Mouse (Mus musculus) stomach, postnatal 0 days (tissue): ENCODE measurements around the gene 5430427O19Rik.

Experiments used
- CTCF ChIP-seq: IDR thresholded peaks from 2 replicates; pipeline ENCODE4 v1.5.1; 2016; ENCODE audit warnings: antibody characterized with exemption, low read depth, mild to moderate bottlenecking, moderate library complexity
- EP300 ChIP-seq: optimal IDR thresholded peaks from 2 replicates; pipeline ENCODE3; 2016; ENCODE audit warnings: antibody characterized with exemption

DNA sequence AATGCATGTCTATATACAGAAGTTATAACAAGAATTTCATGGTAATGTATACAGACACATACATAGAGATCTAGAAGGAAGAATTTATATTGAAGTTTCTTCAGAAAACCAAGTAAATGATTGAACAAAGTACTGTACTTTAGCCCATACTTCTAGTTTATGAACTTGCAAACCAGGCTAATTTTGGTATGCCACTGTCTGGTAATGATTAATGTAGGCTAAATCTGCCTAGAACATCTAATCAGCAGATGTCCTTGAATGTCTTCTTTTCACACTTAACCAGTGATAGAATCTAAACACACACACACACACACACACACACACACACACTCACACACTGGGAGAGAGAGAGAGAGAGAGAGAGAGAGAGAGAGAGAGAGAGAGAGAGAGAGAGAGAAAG is 8.1 kb downstream of the 5430427O19Rik start:
- no peak for TF ChIP-seq CTCF
- TF ChIP-seq EP300: no peak
